Mouse (Mus musculus): Measurements from ENCODE around the gene Gm28048. TPM values are rescaled to one million over a fixed set of nuclear protein-coding genes. Genes with fewer than 3 reads are reported as not detected.

The Gm28048 gene
- polyA plus RNA-seq, 1 experiment from 2014 or later, result 3.6 TPM

DNA sequence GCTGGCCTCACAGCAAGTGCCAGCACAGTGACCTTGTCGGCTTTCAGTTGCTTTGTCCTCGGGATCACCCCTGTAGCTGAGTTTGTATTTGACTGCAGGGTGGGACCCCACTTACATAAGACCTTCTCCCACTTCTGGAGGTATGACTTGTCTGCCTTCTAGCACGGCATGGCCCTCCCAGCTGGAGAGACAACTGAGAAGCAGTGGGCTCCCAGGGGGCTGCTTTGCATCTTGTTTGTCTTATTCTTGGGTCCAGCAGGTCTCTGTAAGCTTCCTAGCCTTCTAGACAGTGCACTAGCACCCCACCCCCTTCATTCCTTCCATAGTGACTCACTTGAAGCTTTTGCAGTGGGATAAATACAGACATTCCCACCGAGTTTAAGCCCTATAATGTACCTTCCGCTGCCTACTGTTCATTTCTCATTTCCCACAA lies 151.7 kb downstream of the Gm28048 start:
- Histone ChIP-seq H3K27ac (no peak overlapping the region), H3K9me3 (no peaks in the 10 kb centered on the region), H3K4me2 (no peak overlapping the region), H3K27me3 (replicated peaks) (no peaks in the 10 kb centered on the region), H3K4me1 (no peaks in the 10 kb centered on the region), H3K9ac (no peak overlapping the region), H3K4me3 (no peak overlapping the region), H3K36me3 (replicated peaks) (no peaks in the 10 kb centered on the region)
- ATAC-seq (replicated peaks), result no peak
- WGBS, result 52% methylated on average over 5 of the region's 5 CpGs

DNA sequence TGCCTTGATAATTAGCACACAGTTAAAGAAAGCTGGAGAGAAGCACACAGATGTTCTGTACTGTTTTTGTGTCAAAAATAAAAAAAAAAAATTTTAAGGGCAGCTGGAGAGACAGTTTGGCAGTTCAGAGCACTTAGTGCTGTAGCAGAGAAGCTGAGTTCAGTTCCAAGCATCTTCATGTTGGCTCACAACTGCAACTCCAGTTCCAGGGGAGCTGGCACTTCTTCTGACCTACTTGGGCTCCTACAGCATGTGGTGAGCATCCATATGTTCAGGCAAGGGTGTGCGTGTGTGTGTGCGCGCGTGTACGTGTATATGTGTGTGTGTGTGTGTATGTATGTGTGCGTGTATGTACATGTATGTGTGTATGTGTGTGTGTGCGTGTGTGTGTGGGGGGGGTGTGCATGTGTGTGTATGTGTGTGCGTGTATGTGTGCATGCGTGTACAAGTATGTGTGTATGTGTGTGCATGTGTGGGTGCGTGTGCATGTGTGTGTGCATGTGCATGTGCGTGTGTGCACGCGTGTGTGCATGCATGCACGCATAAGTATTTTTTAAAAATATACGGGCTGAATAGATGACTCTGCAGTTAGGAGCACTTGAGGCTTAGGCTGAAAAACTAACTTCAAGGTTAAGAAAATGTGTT lies 152.8 kb downstream of the Gm28048 start:
- no peak for ATAC-seq (replicated peaks)
- WGBS, result 98% methylated on average over 15 of the region's 15 CpGs

DNA sequence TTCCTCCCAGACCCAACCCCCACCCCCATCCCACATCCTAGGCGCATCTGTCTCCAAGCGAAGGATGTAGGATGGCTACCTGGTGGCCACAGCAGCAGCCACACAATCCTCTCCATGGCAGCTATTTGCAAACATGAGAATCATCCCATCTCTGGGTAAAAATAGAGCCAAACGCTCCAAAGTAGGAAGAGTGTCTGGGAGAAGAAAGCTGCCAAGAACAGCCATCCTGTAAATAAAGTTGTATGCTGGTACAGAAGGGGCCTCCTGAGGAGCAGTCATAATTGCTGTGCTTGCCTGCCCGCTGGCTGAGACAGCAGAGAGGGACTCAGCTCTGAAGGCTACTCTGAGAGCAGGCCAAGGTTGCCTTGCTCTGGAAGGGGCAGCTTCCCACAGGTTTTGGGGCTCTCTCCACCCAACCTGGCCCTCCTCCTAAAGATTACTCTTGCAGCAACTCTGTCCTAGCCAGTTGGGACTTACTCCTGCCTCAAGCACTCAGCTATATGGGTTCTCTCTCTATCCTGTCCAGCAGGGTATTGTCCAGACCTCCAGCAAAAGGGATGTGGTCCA lies 154.3 kb downstream of the Gm28048 start:
- no peak for ATAC-seq (replicated peaks)
- no peak overlapping the region for H3K4me3 ChIP-seq
- H3K9ac ChIP-seq, result no peak overlapping the region
- no peak overlapping the region for H3K4me2 ChIP-seq
- H3K4me1 ChIP-seq, result no peaks in the 10 kb centered on the region
- H3K27ac ChIP-seq, result no peak overlapping the region
- no peaks in the 10 kb centered on the region for H3K27me3 ChIP-seq (replicated peaks)
- H3K9me3 ChIP-seq, result no peaks in the 10 kb centered on the region
- 85% methylated on average over 4 of the region's 4 CpGs for WGBS
- H3K36me3 ChIP-seq (replicated peaks), result no peaks in the 10 kb centered on the region

More for the DNA sequence above, 152.8 kb downstream of the Gm28048 start:
- no peak overlapping the region for H3K27ac ChIP-seq
- H3K4me1 ChIP-seq, result no peaks in the 10 kb centered on the region
- H3K4me2 ChIP-seq, result no peak overlapping the region
- no peaks in the 10 kb centered on the region for H3K36me3 ChIP-seq (replicated peaks)
- no peaks in the 10 kb centered on the region for H3K9me3 ChIP-seq
- no peak overlapping the region for H3K4me3 ChIP-seq
- H3K9ac ChIP-seq, result no peak overlapping the region
- H3K27me3 ChIP-seq (replicated peaks), result no peaks in the 10 kb centered on the region

DNA sequence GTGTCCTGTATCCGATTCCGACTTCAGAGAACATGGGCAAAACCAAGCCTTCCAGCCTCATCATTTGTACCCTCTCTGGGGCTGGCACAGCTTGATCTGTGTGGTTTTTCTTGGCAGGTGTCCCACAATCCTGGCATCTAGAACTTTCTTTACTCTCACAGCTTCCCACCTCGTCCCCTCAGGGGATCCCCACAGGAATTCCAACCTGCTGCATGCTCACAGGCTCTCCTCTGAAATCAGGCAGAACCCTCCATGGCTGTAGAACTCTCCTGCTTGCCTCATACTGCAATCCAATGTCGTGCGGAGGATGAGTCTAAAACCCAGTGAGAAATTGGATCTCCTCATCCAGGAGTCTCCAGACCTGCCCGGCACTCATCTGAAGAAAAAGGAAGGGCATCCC lies 155.2 kb downstream of the Gm28048 start:
- Histone ChIP-seq H3K9ac (no peak overlapping the region), H3K36me3 (replicated peaks) (no peaks in the 10 kb centered on the region), H3K27ac (no peak overlapping the region), H3K4me3 (no peak overlapping the region), H3K9me3 (no peaks in the 10 kb centered on the region), H3K27me3 (replicated peaks) (no peaks in the 10 kb centered on the region), H3K4me2 (no peak overlapping the region), H3K4me1 (no peaks in the 10 kb centered on the region)
- WGBS, result 97% methylated on average over 6 of the region's 6 CpGs
- ATAC-seq (replicated peaks), result no peak

DNA sequence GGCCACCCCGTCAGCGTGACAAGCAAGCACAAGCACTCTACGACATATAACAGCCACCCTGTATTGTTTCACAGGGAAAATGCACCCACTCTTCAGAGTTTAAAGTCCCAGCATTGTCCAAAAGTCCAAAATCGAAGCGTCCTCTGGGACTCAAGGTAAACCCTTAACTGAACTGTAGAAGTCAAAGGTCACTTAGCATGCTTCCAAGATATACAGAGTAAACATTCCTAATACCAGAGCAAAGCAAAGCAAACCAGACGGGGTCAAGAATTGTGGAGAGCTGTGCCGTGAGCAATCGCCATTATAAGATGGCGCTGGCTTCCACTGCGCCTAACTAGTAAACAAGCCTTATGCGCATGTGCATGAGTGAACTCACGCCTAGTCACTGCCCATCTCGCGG lies 155.8 kb downstream of the Gm28048 start:
- H3K9me3 ChIP-seq, result no peaks in the 10 kb centered on the region
- H3K4me3 ChIP-seq, result no peak overlapping the region
- H3K27me3 ChIP-seq (replicated peaks), result no peaks in the 10 kb centered on the region
- no peak overlapping the region for H3K4me2 ChIP-seq
- H3K36me3 ChIP-seq (replicated peaks), result no peaks in the 10 kb centered on the region
- no peak overlapping the region for H3K9ac ChIP-seq
- no peaks in the 10 kb centered on the region for H3K4me1 ChIP-seq
- no peak for ATAC-seq (replicated peaks)
- H3K27ac ChIP-seq, result no peak overlapping the region
- WGBS, result 97% methylated on average over 14 of the region's 14 CpGs

DNA sequence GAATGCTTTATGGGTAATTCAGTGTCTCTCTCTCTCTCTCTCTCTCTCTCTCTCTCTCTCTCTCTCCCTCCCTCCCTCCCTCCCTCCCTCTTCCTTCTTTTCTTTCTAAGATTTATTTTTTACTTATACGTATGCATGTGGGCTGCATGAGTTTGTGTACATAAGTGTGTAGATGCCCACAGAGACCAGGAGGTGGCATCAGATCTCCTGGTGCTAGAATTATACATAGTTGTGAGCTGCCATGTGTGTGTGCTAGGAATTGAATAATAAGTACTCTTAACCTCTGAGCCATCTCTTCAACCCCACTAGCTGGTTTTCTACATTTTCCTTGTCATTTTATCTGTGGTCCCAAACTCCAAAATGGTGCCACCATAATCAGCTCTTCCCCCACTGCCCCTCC lies 156.3 kb downstream of the Gm28048 start:
- H3K4me3 ChIP-seq, result no peak overlapping the region
- H3K27me3 ChIP-seq (replicated peaks), result no peaks in the 10 kb centered on the region
- H3K4me2 ChIP-seq, result no peak overlapping the region
- no peaks in the 10 kb centered on the region for H3K9me3 ChIP-seq
- no peak for ATAC-seq (replicated peaks)
- H3K27ac ChIP-seq, result no peak overlapping the region
- H3K9ac ChIP-seq, result no peak overlapping the region
- 95% methylated on average over 1 of the region's 1 CpGs for WGBS
- H3K4me1 ChIP-seq, result no peaks in the 10 kb centered on the region
- no peaks in the 10 kb centered on the region for H3K36me3 ChIP-seq (replicated peaks)

DNA sequence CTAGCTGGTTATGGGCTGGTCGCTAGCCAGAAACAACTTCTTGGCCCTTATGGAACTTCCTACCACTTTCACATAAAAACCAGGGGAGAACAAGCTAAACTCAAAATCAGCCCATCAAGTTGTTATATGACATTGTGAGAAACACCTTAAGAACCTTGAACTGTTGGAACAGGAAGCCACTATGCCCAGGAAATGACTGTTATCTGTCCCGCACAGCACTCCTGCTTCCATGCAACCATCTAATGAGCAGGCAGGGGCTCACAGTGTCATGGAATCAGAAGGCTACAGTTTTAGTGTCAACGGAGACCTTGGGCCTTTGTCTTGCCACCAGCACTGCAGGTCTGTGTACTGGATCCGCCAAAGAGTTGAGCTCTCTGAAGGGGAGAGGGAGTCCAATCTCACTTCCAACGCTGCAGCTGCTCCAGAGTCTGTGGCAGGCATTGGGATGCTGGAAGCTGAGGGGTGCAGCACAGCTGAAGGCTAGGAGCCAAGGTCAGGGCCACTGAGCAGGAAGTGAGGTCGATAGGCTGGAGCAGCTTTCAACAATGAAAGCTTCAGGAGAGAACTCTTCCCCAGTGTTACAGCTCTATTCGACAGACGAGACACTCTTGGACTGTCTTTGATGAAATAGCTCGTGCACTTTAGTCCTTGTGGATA lies 157.7 kb downstream of the Gm28048 start:
- WGBS, result 81% methylated on average over 9 of the region's 9 CpGs
- Histone ChIP-seq H3K27me3 (replicated peaks) (no peaks in the 10 kb centered on the region), H3K36me3 (replicated peaks) (no peaks in the 10 kb centered on the region), H3K27ac (no peak overlapping the region), H3K4me2 (no peak overlapping the region), H3K4me3 (no peak overlapping the region), H3K9me3 (no peaks in the 10 kb centered on the region), H3K9ac (no peak overlapping the region), H3K4me1 (no peaks in the 10 kb centered on the region)
- no peak for ATAC-seq (replicated peaks)

DNA sequence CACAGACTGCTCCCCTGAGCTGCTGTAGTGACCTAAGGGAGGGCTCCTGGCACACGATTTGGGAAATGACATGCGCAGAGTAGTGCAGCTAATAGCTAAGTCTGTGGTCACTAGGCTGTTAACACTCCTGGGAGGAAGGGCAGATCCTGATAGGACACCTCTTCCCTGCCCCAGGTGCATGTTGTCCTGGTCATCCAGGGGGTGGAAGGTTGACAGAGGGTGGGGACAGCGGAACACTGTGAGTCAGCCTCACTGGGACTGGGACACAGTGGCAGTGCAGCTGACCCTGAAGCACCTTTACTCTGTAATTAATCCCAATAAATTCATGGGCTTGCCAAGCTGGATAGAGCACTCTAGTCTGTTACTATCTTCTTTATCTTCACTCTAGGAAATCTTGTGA lies 160.6 kb downstream of the Gm28048 start:
- Histone ChIP-seq H3K9ac (no peak overlapping the region), H3K4me1 (no peaks in the 10 kb centered on the region), H3K4me2 (no peak overlapping the region), H3K4me3 (no peak overlapping the region), H3K27ac (no peak overlapping the region), H3K27me3 (replicated peaks) (no peaks in the 10 kb centered on the region), H3K9me3 (no peaks in the 10 kb centered on the region), H3K36me3 (replicated peaks) (no peaks in the 10 kb centered on the region)
- WGBS, result 94% methylated on average over 3 of the region's 3 CpGs
- ATAC-seq (replicated peaks), result no peak

DNA sequence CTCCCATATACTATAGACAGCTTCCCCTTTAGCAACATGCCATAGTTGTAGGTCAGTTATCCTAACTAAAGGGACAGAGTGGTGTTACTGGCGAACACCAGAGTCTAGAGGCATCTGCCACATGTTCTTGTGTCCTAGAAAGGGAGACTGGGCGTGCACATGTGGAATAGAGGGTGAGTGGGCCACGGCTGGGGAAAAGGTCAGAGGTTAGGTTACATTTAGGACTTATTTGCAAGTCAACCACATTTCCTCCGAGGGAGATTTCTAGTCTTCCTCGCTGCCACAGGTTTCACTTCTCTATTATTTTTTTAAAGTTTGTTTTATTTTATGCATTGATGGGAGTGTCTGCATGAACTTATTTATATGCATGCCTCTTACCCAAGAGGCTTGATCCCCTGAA lies 163.5 kb downstream of the Gm28048 start:
- Histone ChIP-seq H3K27ac (no peak overlapping the region), H3K4me2 (no peak overlapping the region), H3K9me3 (no peaks in the 10 kb centered on the region), H3K36me3 (replicated peaks) (no peaks in the 10 kb centered on the region), H3K27me3 (replicated peaks) (no peaks in the 10 kb centered on the region), H3K9ac (no peak overlapping the region), H3K4me1 (no peaks in the 10 kb centered on the region), H3K4me3 (no peak overlapping the region)
- no peak for ATAC-seq (replicated peaks)
- 80% methylated on average over 5 of the region's 5 CpGs for WGBS

DNA sequence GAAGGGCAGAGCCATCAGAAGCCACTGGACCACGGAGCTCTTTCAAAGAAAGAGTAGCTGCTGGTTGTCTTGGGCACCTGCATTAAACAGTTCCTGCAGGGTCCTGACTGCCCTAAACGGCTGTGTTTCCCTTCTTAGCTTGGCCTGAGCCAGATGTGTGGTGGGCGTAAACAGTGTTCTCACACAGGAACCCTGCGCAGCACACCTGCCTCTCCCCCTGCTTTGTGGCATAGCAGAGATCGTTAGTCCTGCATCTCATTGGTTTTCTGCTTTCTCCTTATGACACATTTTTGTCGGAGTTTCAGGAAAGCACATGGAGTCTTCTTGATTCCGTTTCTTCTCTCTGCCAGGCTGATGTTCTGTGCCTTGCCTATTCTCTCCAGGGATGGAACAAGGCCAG lies 166.0 kb downstream of the Gm28048 start:
- Histone ChIP-seq H3K4me2 (no peak overlapping the region), H3K4me3 (no peak overlapping the region), H3K9me3 (no peaks in the 10 kb centered on the region), H3K27ac (no peak overlapping the region), H3K27me3 (replicated peaks) (no peaks in the 10 kb centered on the region), H3K4me1 (no peaks in the 10 kb centered on the region), H3K36me3 (replicated peaks) (no peaks in the 10 kb centered on the region), H3K9ac (no peak overlapping the region)
- WGBS, result 86% methylated on average over 7 of the region's 7 CpGs
- ATAC-seq (replicated peaks), result no peak

DNA sequence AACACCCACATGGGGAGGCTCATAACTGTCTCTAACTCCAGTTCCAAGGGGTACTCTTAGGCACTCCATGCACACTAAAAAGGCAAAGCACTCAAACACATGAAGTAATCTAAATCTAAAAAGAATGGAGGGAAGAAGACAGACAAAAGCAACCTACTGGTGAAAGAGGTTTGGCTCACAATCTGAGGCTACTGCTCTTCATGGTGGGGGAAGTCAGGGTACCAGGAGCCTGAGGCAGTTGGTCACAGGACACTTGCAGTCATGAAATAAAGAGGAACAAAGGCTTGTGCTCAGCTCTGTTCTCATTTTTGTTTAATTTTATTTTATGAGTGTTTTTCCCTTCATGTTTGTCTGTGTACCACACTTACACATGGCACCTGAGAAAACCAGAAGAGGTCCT lies 166.7 kb downstream of the Gm28048 start:
- Histone ChIP-seq H3K9me3 (no peaks in the 10 kb centered on the region), H3K9ac (no peak overlapping the region), H3K27me3 (replicated peaks) (no peaks in the 10 kb centered on the region), H3K36me3 (replicated peaks) (no peaks in the 10 kb centered on the region), H3K27ac (no peak overlapping the region), H3K4me3 (no peak overlapping the region), H3K4me2 (no peak overlapping the region), H3K4me1 (no peaks in the 10 kb centered on the region)
- no peak for ATAC-seq (replicated peaks)

DNA sequence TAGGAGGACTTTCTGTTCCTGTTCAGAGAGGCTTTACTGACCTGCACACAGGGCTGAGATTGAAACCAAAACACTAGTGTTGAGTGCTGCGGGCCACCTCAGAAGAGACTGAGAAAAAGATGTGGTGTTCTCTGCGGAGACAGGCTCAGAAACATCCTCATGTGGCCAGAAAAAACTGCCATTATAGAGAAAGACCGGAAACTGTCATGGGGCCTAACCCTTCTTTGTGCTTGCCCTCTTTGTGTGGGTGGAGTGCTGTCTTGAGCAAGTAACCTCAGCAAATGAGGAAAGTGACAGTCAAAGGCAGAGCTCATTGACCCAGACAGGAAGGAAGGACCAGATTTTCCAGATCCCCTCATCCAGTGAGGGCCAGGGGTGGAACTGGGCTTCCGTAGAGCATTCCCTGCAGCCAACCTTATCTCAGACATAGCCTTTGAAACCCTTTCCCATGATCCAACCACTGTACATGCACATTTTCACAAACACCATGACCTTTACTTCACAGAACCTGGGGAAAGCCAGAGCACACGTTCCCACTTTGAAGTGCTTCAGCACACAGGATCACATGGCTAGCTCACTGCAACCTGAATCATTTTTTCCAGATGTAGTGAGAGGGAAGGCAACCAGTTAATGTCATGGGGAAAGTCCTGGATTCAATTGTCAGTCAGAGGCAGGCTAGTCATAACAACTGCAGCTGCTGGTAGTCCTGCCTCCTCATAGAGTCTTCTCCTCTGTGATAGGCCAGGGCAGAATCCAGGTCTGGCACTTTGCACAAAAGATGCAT lies 167.8 kb downstream of the Gm28048 start:
- no peak overlapping the region for H3K4me2 ChIP-seq
- no peak for ATAC-seq (replicated peaks)
- H3K27me3 ChIP-seq (replicated peaks), result no peaks in the 10 kb centered on the region
- no peaks in the 10 kb centered on the region for H3K36me3 ChIP-seq (replicated peaks)
- no peak overlapping the region for H3K4me3 ChIP-seq
- no peaks in the 10 kb centered on the region for H3K9me3 ChIP-seq
- H3K4me1 ChIP-seq, result no peaks in the 10 kb centered on the region
- 84% methylated on average over 5 of the region's 5 CpGs for WGBS
- H3K27ac ChIP-seq, result no peak overlapping the region
- H3K9ac ChIP-seq, result no peak overlapping the region

All from midbrain, embryonic 15.5 days (tissue).